Mouse (Mus musculus) frontal cortex, postnatal 14 days (tissue): ENCODE measurements around the gene Ccdc172.

Source experiments
- DNase-seq, 2 experiments: peaks; one replicate each; pipeline ENCODE4 v3.0.0; 2022; ENCODE audit warnings: low spot score in 2 of 2

Ccdc172 gene

DNA sequence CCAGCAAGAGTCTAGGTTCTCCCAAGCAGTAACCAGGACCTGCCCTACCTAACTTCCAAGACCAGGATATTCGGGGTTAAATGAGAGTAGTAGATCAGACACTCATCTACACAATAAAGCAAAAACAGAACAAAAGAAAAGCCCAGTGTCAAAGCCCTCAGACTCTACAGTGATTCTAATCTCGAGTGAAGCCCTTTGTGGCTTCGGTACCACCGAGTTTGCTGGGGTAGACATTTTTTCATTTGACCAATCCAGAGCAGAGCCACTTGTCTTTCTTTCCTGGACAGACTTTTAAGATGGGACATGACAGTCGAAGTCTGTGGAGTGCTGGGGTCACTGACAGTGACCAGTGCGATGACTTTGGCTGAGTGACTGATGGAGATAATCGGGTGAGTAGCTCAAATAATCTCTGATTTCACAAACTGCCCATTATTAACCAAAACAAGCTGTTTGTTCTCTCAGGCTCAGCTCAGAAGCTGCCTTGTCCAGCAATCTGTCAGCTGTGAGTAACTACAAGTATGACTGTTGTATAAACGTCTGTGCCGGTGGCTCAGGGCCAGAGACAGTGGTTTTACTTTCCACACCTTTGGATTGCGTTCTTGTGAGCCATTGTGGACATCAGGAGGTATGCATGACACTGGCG, 60.8 kb downstream of the Ccdc172 start:
- no peak for DNase-seq

DNA sequence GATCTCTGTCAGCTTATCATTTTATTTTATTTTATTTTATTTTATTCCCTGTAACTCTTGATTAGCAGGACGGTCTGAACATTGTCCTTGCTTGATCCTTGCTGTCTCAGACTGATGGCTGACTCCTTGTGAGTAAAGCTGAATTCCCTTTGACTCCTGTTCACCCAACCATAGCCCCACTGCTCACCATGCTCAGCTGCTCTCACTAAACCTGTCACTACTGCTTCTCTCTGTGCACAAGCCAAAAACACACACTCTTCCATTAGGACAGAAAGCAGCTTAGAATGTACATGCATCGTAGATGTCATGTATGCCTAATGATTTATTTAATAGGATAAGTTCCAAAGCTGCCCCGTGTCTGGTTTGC, 61.3 kb downstream of the Ccdc172 start:
- DNase-seq, result no peak

DNA sequence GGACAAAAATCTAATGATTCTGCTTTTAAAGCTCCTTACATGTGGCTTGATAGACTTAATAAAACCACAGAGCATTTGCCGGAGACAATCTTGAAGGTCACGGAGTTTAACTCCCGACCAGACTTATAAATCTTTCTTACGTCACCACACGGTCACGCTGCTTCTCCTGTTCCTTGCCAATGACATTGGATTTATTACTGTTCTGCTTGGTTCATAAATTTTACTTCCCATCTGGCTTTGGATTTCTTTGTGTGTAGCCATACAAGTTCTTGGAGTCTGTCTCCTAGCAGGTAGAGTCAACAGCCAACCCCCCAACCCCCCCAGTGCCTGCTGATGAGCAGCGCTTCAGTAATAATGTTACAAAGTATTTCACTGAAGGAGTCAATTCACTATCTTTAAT, 70.2 kb downstream of the Ccdc172 start:
- DNase-seq, result no peak

DNA sequence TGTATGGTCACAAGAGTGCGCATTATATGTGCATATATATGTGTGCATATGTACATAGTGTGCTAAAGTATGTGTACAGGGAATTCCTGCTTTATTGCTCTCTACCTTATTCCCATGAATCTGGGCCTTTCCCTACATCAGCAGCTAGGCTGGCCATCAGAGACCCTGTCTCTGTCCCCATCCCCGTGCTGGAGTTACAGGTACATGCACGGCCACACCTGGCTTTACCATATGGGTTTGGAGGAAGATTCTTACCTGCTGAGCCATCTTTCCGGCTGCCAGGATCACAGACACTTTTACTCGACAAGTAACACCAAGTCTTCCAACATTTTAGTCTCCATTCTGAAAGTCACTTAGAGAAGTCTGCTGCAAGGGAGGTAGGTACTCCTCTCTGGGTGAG, 71.2 kb downstream of the Ccdc172 start:
- no peak for DNase-seq

DNA sequence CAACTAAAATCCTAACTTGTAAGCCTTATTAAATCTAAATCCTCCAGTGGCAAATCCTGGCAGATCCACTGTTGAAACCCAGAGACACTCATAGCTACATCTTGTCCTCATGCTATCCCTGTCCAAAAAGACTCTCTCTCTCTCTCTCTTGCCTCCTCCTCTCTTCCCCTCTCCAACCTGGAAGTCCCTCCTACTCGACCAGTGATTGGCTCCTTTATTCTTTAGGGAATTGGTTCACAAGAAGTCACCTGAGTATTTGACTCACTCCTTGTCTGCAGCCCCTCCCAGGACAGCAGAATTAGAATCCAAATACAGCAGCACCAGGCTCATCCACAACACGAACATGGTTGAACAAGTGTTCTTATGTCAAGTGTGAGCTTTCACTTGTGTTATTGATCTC, 74.3 kb downstream of the Ccdc172 start:
- no peak for DNase-seq

DNA sequence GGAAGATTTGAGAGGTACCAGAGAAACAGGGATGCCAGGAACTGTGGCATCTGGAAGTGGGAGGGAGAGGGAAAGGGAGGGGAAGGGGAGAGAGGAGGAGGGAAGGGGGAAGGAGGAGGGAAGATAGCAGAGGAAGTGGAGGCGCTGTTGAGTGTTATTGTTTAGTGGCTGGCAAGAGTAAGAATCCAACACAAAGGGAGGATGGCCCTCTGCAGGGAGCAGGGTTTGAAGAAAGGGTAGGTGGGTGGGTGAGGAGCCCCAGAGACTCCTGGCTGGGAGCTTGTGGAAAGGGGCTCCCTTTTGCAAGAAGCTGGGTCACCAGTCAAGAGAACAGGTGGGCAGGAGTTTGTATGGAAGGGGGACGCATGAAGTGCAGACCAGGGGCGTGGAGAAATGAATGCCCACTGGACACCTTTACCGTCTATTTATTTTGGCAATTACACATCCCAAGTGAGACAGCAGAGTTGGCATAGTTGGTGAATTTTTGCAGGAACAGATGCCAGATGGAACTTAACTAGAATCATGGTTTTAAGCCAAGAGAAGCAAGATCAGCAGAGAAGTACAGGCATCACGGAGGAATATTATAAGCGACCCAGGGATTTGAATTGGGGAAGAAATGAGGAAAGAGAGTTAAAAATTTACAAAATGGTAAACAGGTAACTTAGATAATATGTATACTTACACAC, 78.6 kb downstream of the Ccdc172 start:
- DNase-seq, result no peak

DNA sequence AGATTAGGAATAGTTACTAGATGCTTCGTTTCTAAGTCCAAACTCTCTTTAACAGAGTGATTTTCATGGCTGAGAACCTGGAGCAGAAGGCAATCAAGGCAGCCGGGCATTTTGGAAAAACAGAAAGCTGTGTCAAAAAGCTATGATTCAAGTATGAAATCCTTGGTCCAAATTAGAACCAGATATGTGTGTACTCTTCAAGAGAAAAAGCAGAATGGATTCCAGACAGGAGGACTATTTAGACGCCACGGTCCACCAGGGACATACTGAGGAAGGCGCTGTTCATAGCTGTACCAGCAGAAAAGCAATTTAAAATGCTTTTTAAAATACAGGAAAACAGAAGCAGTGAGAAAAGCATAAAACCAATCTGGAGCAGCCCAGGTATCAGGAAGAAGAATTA, 88.6 kb downstream of the Ccdc172 start:
- no peak for DNase-seq
